Mouse (Mus musculus): ENCODE results near the gene Socs2.

DNA sequence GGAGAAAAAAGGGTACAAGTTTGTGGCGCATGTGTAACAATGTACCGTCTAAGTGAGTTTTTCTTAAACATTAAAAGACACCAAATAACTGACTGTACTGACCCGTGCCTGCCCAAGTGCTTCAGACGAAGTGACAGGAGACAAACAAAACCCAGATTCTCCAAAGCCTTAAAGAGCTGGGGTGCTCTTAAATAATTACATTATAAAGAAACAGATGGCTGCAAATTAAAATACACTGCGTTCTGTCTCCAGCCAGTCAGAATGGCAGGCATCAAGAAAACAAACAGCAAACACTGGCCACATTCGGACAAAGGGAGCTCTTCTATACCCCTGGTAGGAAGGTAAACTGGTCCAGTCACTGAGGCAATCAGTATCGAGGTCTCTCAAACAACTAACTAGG lies 49.7 kb downstream of the Socs2 start:
- TF ChIP-seq POLR2A (IDR thresholded peaks at IDR 0.05; ENCODE audit: borderline replicate concordance, extremely low read depth, low read depth, low read length) (no peak), CTCF (IDR thresholded peaks at IDR 0.05; ENCODE audit: insufficient read depth, low read length) (no peak)

All from lung, adult 2 months (tissue).